Mouse (Mus musculus): ENCODE measurements around the gene Dnajb13. TPM values are rescaled to one million over a fixed set of nuclear protein-coding genes. Genes with fewer than 3 reads are reported as not detected.

Gene Dnajb13
- total RNA-seq (2017) = 1.0 and 1.5 TPM in 2 replicates

DNA sequence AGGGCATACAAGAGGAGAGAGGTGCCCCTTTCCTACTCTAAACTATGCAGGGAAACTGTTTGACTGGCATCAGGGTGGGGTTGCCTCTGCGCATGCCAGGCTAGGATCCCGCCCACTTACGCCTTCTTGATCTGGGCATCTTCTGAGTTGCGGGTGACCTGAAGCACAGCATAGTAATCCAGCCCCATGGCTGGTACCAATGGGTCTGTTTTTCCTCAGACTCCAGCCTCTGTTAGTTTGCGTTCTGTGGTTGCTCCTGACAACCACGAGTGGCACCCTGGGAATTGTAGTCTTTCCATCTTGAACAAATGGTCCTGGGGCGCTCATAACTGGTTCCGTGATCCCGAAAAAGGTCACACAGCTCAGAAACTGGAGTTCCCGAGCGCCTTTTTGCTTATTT, at the start of gene Dnajb13:
Gene Dnajb13 (minus strand): TSS at position 388 of the 400 bp plus-strand sequence.
- no peak for ATAC-seq (ENCODE audit: extremely low read depth, insufficient number of reproducible peaks, low FRiP score, poor library complexity, severe bottlenecking)

DNA sequence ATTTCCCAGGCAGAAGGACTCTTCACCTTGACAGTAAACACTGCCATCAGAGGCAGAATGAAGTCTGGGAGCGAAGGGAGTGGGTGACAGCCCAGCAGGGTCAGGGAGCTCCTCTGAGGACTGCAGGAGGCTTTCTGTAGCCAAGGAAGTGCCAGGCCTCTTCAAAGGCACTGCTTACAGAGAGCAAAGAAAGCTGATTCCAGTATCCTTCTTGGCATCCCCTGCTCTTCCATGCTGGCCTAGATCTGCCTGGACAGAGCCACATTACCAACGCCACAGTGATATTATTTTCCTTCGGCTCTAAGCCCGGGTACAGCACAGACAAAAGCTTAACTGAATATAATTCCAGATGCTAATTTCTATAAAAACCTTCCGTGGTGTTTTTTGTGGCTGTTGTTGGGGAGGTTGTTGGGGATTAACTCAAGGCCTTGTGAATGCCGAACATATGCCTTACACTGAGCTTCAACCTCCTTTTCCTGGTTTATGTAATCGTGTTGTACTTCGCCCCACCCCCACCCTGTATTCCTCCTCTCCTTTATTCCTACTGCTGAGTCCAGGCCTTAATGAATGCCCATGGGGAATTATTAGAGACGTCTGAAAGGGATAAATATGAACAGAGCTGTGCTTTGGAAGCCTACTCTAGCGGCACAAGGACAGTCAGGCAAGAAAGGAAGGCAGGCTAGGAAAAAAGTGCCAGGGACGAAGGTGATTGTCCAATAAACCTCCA, 47.3 kb upstream of the Dnajb13 start:
- ATAC-seq (ENCODE audit: extremely low read depth, insufficient number of reproducible peaks, low FRiP score, poor library complexity, severe bottlenecking) = no peak

DNA sequence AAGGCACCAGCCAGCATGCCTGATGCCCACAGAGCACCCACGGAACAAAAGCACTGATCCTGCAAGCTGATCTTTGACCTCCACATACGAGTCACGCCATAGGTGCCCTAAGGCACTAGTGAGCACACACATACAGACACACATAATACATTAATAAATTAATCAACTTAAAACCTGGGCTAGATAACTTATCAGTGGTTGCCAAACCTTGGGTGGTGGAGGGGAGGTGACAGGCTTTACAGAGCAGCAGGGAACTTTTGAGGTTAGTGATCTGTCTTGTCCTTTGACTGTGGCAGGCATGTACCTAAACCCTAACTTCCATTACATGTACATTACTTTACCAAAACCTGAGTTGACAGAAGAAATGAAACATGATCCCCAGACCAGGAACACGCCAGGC, 44.6 kb upstream of the Dnajb13 start:
- ATAC-seq (ENCODE audit: extremely low read depth, insufficient number of reproducible peaks, low FRiP score, poor library complexity, severe bottlenecking) = no peak

GRCm38 (mm10) chr7:100557241-100557640, 42.5 kb upstream of the Dnajb13 start:
- ATAC-seq (ENCODE audit: extremely low read depth, insufficient number of reproducible peaks, low FRiP score, poor library complexity, severe bottlenecking) = no peak

GRCm38 (mm10) chr7:100555431-100555951, 40.7 kb upstream of the Dnajb13 start:
- ATAC-seq (ENCODE audit: extremely low read depth, insufficient number of reproducible peaks, low FRiP score, poor library complexity, severe bottlenecking) = no peak

DNA sequence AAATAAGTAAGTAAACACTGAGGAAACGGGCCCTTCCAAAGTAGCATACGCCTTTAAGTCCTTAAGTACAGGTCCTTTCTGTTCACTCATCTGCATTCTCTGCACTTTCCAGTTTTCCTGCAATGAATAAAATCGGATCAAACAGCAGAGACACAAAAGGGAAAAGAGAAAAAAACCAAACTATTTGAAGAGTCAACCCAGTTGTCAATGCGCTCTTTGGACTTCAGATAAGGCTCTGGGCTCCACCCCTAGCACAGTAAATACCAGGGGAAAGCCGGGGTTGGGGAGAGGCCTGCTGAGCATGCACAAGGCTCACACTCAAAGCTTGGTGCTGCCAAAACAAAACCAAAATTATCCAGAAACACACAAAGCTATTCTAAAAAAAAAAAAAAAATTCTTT, 40.2 kb upstream of the Dnajb13 start:
- no peak for ATAC-seq (ENCODE audit: extremely low read depth, insufficient number of reproducible peaks, low FRiP score, poor library complexity, severe bottlenecking)

- no peak for ATAC-seq (ENCODE audit: extremely low read depth, insufficient number of reproducible peaks, low FRiP score, poor library complexity, severe bottlenecking)
Measured at GRCm38 (mm10) chr7:100550338-100551007, 35.7 kb upstream of the Dnajb13 start.

DNA sequence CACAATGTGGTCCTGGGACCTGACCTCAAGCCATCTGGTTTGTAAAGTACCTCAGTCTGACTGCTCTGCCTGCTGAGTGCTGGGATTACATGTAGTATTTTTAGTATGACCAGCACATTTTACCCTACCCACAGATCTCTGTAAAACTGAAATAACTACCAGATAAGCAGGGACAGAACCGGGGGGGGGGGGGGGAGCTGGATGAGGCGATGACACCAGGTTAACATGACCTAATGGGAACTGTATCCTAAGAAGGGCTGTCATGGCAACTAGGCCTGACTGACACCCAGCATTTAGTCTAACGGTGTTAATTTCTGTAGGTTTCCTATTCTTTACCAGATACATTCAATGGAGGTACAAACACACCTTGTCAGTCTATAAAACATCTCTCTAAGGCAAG, 35.0 kb upstream of the Dnajb13 start:
- no peak for ATAC-seq (ENCODE audit: extremely low read depth, insufficient number of reproducible peaks, low FRiP score, poor library complexity, severe bottlenecking)

DNA sequence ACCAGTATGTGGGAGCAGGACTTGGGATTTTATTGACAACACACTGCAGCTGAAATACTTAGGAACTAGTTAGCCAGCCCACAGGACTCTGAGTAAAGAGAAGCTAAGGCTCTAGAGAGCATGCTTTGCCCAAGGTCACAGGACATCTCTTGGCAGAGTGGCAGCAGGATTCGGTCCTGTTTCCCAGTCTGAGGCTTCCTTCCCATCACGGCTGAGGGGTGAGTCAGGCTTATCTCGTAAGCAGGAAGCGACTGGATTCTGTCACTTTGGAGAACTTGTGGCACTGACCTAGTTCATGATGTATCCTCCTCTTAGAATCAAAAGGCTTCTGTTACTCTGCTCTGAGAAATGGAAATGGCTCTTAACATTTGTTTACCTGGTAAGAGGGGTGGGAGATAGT, 32.9 kb upstream of the Dnajb13 start:
- no peak for ATAC-seq (ENCODE audit: extremely low read depth, insufficient number of reproducible peaks, low FRiP score, poor library complexity, severe bottlenecking)

GRCm38 (mm10) chr7:100544437-100544836, 29.7 kb upstream of the Dnajb13 start:
- ATAC-seq (ENCODE audit: extremely low read depth, insufficient number of reproducible peaks, low FRiP score, poor library complexity, severe bottlenecking) = no peak

- ATAC-seq (ENCODE audit: extremely low read depth, insufficient number of reproducible peaks, low FRiP score, poor library complexity, severe bottlenecking) = peak; percentile 57
Measured at GRCm38 (mm10) chr7:100539516-100539915, 24.8 kb upstream of the Dnajb13 start.

DNA sequence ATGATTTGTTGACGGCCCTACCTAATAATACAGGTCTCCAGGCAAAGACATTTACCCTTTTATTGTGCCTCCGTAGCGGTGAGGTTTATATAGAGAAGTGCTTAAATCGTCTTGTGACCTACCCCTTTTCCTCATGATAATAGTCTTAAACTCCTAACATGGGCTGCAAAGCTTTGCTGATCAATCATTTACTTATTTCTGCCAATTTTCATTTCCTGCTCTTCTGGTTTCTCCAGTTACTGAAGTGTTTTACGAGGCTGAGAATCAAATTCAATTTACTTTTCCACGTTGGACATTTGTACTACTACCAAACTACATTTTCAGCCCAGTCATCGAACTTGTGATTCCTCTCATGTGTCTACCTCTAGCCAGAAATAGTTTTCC, 22.8 kb upstream of the Dnajb13 start:
- no peak for ATAC-seq (ENCODE audit: extremely low read depth, insufficient number of reproducible peaks, low FRiP score, poor library complexity, severe bottlenecking)

DNA sequence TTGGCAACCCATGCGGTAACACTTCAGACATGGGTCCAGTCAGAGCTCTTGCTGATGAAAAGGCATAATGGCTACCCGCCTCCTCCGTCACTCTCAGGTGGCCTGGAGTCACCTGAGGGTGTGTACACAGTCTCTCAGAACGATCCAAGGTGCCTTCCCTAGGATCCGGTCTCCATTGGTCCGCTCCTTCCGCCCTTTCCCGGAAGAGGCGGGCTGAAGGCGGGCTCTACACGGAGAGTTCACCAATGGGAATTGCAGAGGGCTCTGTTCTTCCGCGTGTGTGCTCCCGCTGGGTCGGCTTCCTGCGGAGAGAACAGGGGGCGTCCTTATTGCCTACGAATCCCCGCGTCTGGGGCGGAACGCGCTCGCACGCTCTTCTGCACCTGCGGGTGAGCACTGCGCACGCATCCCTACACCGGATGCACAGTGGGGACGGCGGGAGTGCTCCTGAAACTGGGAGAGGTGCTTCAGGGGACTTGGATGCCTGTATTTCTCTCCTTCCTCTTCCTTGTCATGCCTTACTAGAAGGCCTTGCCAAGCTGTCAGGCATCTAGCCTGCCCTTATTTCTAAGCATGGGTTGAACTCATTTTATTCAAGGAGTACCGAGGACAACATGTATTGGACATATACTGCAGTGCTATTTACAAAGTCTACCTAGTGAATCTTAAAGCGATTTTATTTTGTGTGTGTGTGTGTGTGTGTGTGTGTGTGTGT, 22.2 kb upstream of the Dnajb13 start, which contains the start of gene Coa4:
Gene Coa4 (plus strand): TSS at position 268 of the 715 bp plus-strand sequence.
- peak; percentile 92 for ATAC-seq (ENCODE audit: extremely low read depth, insufficient number of reproducible peaks, low FRiP score, poor library complexity, severe bottlenecking)

DNA sequence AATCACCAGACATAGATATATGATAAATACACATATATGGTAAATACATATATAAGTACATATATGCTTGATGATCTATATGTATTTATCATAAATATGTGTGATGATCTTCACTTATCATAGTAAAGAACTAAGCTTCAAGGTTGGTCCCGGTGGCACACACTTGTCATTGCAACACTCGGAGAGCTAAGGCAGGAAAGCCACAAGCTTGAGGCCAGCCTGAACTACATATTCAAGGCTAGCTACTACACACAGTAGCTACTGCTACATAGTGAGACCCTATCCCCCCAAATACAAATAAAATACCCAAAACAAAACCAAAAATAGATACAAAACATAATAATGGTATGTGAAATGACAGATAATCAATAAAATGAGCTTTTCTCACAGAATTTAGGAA, 21.1 kb upstream of the Dnajb13 start:
- ATAC-seq (ENCODE audit: extremely low read depth, insufficient number of reproducible peaks, low FRiP score, poor library complexity, severe bottlenecking) = no peak

- no peak for ATAC-seq (ENCODE audit: extremely low read depth, insufficient number of reproducible peaks, low FRiP score, poor library complexity, severe bottlenecking)
Measured at GRCm38 (mm10) chr7:100534216-100534615, 19.5 kb upstream of the Dnajb13 start.

DNA sequence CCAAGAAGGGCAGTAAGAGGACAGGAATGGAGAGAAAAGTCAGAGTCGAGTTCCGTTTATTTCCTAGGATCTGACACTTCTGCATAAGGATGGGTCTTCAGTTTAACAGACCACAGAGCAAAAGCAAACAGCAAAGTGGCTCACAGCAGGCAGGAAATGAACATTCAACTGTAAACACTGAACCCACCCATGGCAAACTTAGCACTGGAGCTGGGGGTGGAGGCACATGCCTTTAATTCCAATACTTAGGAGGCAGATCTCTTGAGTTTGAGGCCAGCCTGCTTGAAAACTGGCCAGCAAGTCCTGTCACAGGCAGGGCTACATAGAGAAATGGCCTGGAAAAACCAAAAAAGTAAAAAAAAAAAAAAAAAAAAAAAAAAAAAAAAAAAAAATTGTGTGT, 18.7 kb upstream of the Dnajb13 start:
- no peak for ATAC-seq (ENCODE audit: extremely low read depth, insufficient number of reproducible peaks, low FRiP score, poor library complexity, severe bottlenecking)

DNA sequence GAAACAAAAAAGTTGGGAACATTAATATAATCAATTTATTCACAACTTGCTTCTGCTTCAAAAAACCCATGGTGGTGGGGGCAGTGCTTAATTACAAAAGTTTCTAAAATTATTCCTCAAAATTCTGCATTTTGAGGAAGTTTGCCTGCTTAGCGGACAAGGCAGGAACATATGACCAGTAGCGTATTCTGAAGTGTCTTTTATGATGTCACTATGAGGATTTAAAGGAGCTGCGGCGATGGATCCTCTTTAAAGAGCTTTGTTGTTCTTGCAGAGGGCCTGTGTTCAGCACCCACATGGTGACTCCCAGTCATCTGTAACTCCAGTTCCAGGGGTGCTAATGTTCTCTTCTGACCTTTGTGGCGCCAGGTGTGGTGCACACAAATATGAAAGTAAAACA, 16.0 kb upstream of the Dnajb13 start:
- no peak for ATAC-seq (ENCODE audit: extremely low read depth, insufficient number of reproducible peaks, low FRiP score, poor library complexity, severe bottlenecking)

GRCm38 (mm10) chr7:100524669-100525068, 9.9 kb upstream of the Dnajb13 start:
- ATAC-seq (ENCODE audit: extremely low read depth, insufficient number of reproducible peaks, low FRiP score, poor library complexity, severe bottlenecking) = no peak

- ATAC-seq (ENCODE audit: extremely low read depth, insufficient number of reproducible peaks, low FRiP score, poor library complexity, severe bottlenecking) = no peak
Measured at GRCm38 (mm10) chr7:100522222-100522621, 7.5 kb upstream of the Dnajb13 start.

Data from neutrophil, adult 5-6 weeks (primary cell).